Mouse (Mus musculus) layer of hippocampus, adult 9-11 months (tissue): ENCODE measurements around the gene Gm15091.
"Not testable (repeated sequence)": the region's sequence is repeated elsewhere in the genome, so short reads cannot be mapped to it uniquely, and the experiment has no call there.

ENCODE experiments used
- DNase-seq: peaks from one replicate; pipeline ENCODE4 v3.0.0; 2022

Gene Gm15091

GRCm38 (mm10) chrX:149941355-149941754, at the start of gene Gm15091:
TSS of gene Gm15091 (plus strand) at chrX:149941655.
- not testable (repeated sequence) for DNase-seq
